Mouse (Mus musculus) adrenal gland, adult 18-20 months (tissue): ENCODE results near the gene Slc22a13. TPM values are rescaled to one million over a fixed set of nuclear protein-coding genes. Genes with fewer than 3 reads are reported as not detected.

ENCODE experiments used
- total RNA-seq, 2 experiments: library from RNA; stranded (reverse); gene quantifications; 1 replicate in 1 of 2; 2 replicates in 1 of 2; pipeline ENCODE4 v1.2.3; 2021

The Slc22a13 gene
- total RNA-seq, 2 experiments from 2014 or later = not detected

Other genes with a start within 250 kb of the Slc22a13 start
- 1 to 10 TPM; 1.6 to 1.7 TPM for gene Vill, start 156.3 kb downstream of the Slc22a13 start, total RNA-seq
- 10 to 100 TPM in 1 of 2 experiments, 1 to 10 TPM in 1; 7.0 to 10.9 TPM for gene Plcd1, start 115.6 kb downstream of the Slc22a13 start, total RNA-seq
- 1 to 10 TPM; 1.6 to 3.3 TPM for gene Dlec1, start 106.6 kb downstream of the Slc22a13 start, total RNA-seq
- 10 to 100 TPM; 18.4 to 21.4 TPM for gene Acaa1b, start 52.0 kb downstream of the Slc22a13 start, total RNA-seq
- not detected for gene Gm47289, start 49.9 kb downstream of the Slc22a13 start, total RNA-seq
- 10 to 100 TPM; 30.7 to 35.3 TPM for gene Oxsr1, start 113.3 kb upstream of the Slc22a13 start, total RNA-seq
- 100 to 1,000 TPM; 119 to 124 TPM for gene Acaa1a, start 130.6 kb upstream of the Slc22a13 start, total RNA-seq
- gene Myd88, start 132.3 kb upstream of the Slc22a13 start, total RNA-seq = 10 to 100 TPM; 28.0 to 30.3 TPM
- 1 to 10 TPM; 1.1 TPM for gene Xylb, start 148.3 kb upstream of the Slc22a13 start, total RNA-seq
- not detected for gene Slc22a14, start 156.5 kb upstream of the Slc22a13 start, total RNA-seq
- 1 to 10 TPM; 4.8 to 5.0 TPM for gene Acvr2b, start 193.0 kb upstream of the Slc22a13 start, total RNA-seq
- gene Exog, start 235.8 kb upstream of the Slc22a13 start, total RNA-seq = 1 to 10 TPM; 2.9 to 4.0 TPM